Mouse (Mus musculus) heart, embryonic 15.5 days (tissue): ENCODE measurements around the gene Trir. TPM values are rescaled to one million over a fixed set of nuclear protein-coding genes. Genes with fewer than 3 reads are reported as not detected.

ENCODE experiments used
- ATAC-seq: fragments of 200-750 bp; cut with Nextera tagmentation; replicated peaks from 2 replicates; pipeline ENCODE4 v1.8.0; 2017; ENCODE audit warnings: low read depth, moderate TSS enrichment; ENCODE audit not compliant: insufficient number of reproducible peaks, insufficient read depth, low FRiP score
- H3K27ac ChIP-seq: fragments of 300-500 bp; sonication (generic); 2 replicates; pipeline ENCODE4 v1.5.1; 2015; ENCODE audit warnings: mild to moderate bottlenecking, inconsistent platforms
- H3K27me3 ChIP-seq: fragments of 300-500 bp; sonication (generic); 2 replicates; pipeline ENCODE4 v1.6.1; 2015; ENCODE audit warnings: inconsistent platforms
- H3K36me3 ChIP-seq: fragments of 300-500 bp; sonication (generic); 2 replicates; pipeline ENCODE4 v1.6.1; 2015; ENCODE audit warnings: mild to moderate bottlenecking, inconsistent platforms
- H3K4me1 ChIP-seq: fragments of 300-500 bp; sonication (generic); replicated peaks from 2 replicates; pipeline ENCODE4 v1.6.1; 2015; ENCODE audit warnings: inconsistent platforms
- H3K4me2 ChIP-seq: fragments of 300-500 bp; sonication (generic); 2 replicates; pipeline ENCODE4 v1.6.1; 2015; ENCODE audit warnings: inconsistent platforms, mild to moderate bottlenecking, moderate library complexity
- H3K4me3 ChIP-seq: fragments of 300-500 bp; sonication (generic); 2 replicates; pipeline ENCODE4 v1.5.1; 2015; ENCODE audit warnings: mild to moderate bottlenecking, inconsistent platforms
- H3K9ac ChIP-seq: fragments of 300-500 bp; sonication (generic); 2 replicates; pipeline ENCODE4 v1.6.1; 2015; ENCODE audit warnings: mild to moderate bottlenecking, inconsistent platforms
- H3K9me3 ChIP-seq: fragments of 300-500 bp; sonication (generic); replicated peaks from 2 replicates; pipeline ENCODE4 v1.6.1; 2016; ENCODE audit warnings: inconsistent platforms
- WGBS: fragments of 180-500 bp; shearing (Covaris S2); methylation state at CpG from one replicate; pipeline ENCODE4 v1.1.7; 2015; ENCODE audit warnings: mixed read lengths; 5-methylcytosine and 5-hydroxymethylcytosine counted together
- polyA plus RNA-seq: library from polyadenylated mRNA; unstranded; fragments of >200 nt; fragmentation: Nextera tagmentation; extraction: Ambion mirVana; gene quantifications from 2 replicates; pipeline ENCODE4 v1.2.1, GENCODE M21; 2015

The Trir gene
- polyA plus RNA-seq, 1 experiment from 2014 or later: 68.4 TPM

DNA sequence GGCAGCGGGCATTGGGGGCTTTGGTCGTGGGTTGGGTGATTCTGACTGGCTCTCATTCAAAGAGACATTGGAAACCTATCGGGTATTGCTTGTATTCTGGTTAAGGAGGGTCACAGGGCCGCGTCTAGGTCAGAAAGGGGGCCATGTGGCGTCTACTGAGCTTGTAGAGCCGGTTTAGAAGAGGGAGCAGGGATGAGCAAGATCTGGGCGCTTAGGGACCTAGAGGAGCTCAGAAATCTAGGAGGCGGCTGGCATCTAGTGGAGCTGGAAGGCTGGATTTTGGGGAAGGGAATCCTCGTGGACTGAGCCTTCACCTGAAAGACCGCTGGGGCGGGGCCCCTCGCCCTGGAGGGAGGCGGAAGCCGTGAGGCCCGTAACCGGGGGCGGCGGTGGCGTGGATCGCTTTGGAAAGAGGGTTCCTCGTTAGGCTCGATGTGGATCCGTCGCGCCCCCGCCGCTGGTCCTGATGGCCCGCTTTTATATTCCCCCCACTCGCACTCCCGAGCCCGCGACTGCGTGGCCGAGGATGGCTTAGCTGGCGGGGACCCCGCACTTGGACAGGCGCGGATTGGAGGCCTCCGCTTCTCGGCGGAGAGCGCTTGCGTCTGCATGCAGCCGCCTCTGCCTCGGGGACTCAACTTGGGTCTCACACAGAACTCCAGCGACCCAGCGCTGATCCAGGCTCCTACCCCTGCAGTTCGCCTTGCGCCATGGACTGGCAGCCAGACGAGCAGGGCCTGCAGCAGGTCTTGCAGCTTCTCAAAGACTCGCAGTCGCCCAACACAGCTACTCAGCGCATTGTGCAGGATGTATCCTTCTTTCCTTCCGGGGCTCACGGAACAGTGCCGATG lies 11.3 kb downstream of the Trir start:
- no peaks in the 10 kb centered on the region for H3K9me3 ChIP-seq
- peak overlapping the region; percentile 95 for H3K9ac ChIP-seq
- 0 out of 2 replicates have a peak, but pooled peaks have one; percentile 2 for ATAC-seq
- peaks cover 31% of the 10 kb centered on the region for H3K4me1 ChIP-seq
- peaks cover 22% of the 10 kb centered on the region for H3K36me3 ChIP-seq
- H3K4me2 ChIP-seq: peak overlapping the region; percentile 84
- peak overlapping the region; percentile 91 for H3K4me3 ChIP-seq
- H3K27me3 ChIP-seq: no peaks in the 10 kb centered on the region
- under 1% methylated on average over 57 of the region's 57 CpGs for WGBS
- H3K27ac ChIP-seq: peak overlapping the region; percentile 100

DNA sequence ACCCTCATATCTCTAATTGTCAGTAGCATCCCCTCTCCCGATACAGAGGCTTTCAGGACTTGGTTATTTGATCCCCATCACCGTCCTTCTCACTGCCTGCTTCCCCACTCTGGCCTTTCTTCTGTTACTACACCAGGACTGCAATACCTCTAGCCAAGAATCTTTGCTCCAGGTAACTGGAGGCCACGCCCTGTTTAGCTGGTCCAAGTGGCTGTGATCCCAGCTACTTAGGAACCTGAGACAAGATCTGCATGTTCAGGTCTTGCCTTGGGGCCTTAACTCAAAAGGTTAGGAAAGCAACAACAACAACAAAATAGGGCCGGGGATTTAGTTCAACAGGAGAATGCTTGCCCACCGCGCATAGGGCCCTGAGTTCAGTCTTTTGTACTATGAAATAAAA lies 17.0 kb downstream of the Trir start:
- Histone ChIP-seq H3K9ac (no peak overlapping the region), H3K4me2 (no peak overlapping the region), H3K4me3 (no peak overlapping the region), H3K36me3 (peaks cover 73% of the 10 kb centered on the region), H3K27me3 (no peaks in the 10 kb centered on the region), H3K9me3 (no peaks in the 10 kb centered on the region), H3K4me1 (peaks cover 10% of the 10 kb centered on the region), H3K27ac (no peak overlapping the region)
- WGBS: 90% methylated on average over 6 of the region's 6 CpGs
- no peak for ATAC-seq

DNA sequence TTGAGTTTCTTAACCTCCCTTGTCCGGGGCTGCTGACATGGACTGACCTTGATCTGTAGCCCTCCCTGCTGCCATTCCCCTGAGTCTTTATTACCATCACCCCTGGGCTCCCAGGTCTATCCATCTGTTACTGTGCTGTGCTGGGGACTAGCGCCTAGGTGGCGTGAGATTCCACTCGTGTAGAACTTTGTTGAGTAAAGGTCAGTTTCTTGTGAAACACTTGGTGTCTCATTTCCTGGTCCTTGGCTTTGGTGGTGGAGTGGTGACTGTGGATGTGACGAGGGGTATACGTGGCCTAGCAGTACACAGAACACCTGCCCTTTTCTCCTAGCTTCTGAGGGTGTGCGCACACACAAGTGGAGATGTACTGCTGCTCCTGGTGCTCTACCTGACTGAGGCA lies 30.7 kb downstream of the Trir start:
- Histone ChIP-seq H3K9me3 (no peaks in the 10 kb centered on the region), H3K27ac (no peak overlapping the region), H3K9ac (no peak overlapping the region), H3K4me3 (no peak overlapping the region), H3K27me3 (no peaks in the 10 kb centered on the region), H3K36me3 (peaks cover 42% of the 10 kb centered on the region), H3K4me1 (peaks cover 19% of the 10 kb centered on the region), H3K4me2 (no peak overlapping the region)
- 74% methylated on average over 7 of the region's 7 CpGs for WGBS
- ATAC-seq: no peak

DNA sequence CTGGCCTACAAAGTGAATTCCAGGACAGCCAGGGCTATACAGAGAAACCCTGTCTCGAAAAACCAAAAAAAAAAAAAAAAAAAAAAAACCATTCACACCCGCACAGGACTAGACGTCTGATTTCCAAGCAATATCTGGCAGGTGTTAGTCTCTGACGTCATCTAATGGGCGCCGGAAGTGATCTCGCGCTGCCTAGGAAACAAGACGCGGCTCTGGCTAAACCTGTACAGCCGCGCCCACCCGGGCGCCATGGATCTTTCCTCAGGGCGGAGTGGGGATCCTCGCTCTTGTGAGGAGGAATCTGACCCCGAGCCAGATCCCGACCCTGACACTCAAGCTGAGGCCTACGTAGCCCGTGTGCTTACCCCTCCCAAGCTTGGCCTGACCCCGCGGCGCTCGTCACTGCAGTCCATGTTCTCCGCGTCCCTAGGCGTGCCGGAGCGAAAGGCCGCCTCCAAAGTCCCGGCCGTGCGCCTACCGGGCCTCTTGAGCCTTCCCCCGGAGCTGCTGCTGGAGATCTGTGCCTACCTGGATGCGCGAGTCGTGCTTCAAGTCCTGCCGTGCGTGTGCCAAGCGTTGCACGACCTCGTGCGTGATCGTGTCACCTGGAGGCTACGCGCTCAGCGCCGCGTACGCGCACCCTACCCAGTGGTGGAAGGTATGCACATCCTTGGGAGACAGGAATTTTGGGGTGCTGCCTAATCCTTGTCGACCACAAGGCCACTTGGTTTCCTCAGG lies 33.4 kb downstream of the Trir start, which contains the start of gene Fbxw9:
Gene Fbxw9, plus strand, starts transcription at position 177 of the 738 bp plus-strand sequence.
- Histone ChIP-seq H3K4me1 (peaks cover 19% of the 10 kb centered on the region), H3K9me3 (no peaks in the 10 kb centered on the region), H3K36me3 (peaks cover 15% of the 10 kb centered on the region), H3K4me3 (peak within 1 kb of the TSS; percentile 83), H3K27ac (no peak within 1 kb of the TSS), H3K4me2 (peak within 1 kb of the TSS; percentile 96), H3K27me3 (no peaks in the 10 kb centered on the region), H3K9ac (peak within 1 kb of the TSS; percentile 73)
- under 1% methylated on average over 53 of the region's 53 CpGs for WGBS
- ATAC-seq: peak; percentile 86

DNA sequence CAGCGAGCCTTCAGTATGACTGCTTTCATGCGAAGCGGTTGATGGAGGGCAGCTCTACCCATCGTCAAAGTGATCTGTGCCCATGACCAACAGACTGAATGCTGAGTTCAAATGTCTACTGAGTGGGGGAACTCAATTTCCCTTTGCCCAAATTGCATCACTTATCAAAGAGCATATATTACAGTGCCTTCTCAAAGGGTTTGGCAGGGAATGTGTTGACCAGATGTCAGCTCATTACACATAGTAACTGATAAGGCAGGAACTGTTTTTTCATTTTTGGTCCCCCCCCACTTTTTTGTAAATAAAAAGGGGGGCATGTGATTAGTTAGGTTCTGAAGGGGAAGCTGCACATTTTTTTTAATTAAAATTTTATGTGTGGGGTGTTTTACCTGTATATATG lies 36.0 kb downstream of the Trir start:
- no peak overlapping the region for H3K9ac ChIP-seq
- ATAC-seq: no peak
- H3K4me2 ChIP-seq: no peak overlapping the region
- no peak overlapping the region for H3K4me3 ChIP-seq
- H3K9me3 ChIP-seq: no peaks in the 10 kb centered on the region
- H3K27me3 ChIP-seq: no peaks in the 10 kb centered on the region
- WGBS: 87% methylated on average over 4 of the region's 4 CpGs
- H3K27ac ChIP-seq: no peak overlapping the region
- peaks cover 19% of the 10 kb centered on the region for H3K4me1 ChIP-seq
- peaks cover 8% of the 10 kb centered on the region; the same call in 1 of the 2 replicates for H3K36me3 ChIP-seq

DNA sequence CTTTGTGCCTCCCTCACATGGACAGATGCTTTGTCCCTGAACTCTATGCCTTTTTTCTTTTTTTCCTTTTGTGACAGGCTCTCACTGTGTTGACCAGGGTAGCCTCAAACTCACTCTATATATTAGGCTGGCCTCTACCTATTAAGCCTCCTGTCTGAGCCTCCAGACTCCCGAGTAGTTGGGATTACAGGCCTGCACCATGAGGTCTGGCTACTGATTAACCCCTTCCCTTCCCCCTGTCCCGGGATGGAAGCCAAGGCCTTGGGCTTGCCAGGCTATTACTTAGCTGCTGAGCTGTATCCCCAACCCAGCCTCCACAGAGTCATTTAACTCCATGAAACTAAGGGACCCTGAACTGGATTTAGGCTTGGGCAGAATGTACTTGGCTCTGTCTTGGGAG lies 38.6 kb downstream of the Trir start:
- H3K9me3 ChIP-seq: no peaks in the 10 kb centered on the region
- WGBS: 56% methylated on average over 2 of the region's 2 CpGs
- H3K27ac ChIP-seq: no peak overlapping the region
- no peak overlapping the region for H3K4me2 ChIP-seq
- no peak for ATAC-seq
- H3K9ac ChIP-seq: no peak overlapping the region
- H3K4me1 ChIP-seq: peaks cover 18% of the 10 kb centered on the region
- H3K4me3 ChIP-seq: no peak overlapping the region
- no peaks in the 10 kb centered on the region for H3K27me3 ChIP-seq
- H3K36me3 ChIP-seq: peaks cover 8% of the 10 kb centered on the region; the same call in 1 of the 2 replicates

DNA sequence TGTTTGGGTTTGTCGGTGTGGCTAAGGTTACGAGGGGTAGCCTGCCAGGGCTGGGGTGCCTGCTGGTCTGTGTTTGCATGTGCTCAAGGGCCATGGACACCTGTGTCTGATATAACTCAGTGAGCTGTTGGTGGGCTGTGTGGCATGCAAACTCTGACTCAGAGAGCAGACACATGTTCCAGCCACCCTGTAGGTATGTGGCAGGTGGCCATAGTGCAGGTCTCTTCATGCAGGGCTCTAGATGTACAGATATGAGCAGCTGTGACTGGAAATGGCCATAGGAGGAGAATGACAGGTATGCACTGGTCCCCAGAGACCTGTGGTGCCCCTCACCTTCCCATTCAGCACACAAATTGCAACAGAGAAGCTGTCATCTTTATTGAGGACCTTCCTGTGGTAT lies 40.5 kb downstream of the Trir start:
- Histone ChIP-seq H3K27me3 (no peaks in the 10 kb centered on the region), H3K4me1 (peaks cover 4% of the 10 kb centered on the region), H3K4me2 (no peak overlapping the region), H3K9ac (no peak overlapping the region), H3K9me3 (no peaks in the 10 kb centered on the region), H3K27ac (no peak overlapping the region), H3K36me3 (peaks cover 8% of the 10 kb centered on the region; the same call in 1 of the 2 replicates), H3K4me3 (no peak overlapping the region)
- ATAC-seq: no peak
- 93% methylated on average over 2 of the region's 2 CpGs for whole genome bisulfite sequencing

DNA sequence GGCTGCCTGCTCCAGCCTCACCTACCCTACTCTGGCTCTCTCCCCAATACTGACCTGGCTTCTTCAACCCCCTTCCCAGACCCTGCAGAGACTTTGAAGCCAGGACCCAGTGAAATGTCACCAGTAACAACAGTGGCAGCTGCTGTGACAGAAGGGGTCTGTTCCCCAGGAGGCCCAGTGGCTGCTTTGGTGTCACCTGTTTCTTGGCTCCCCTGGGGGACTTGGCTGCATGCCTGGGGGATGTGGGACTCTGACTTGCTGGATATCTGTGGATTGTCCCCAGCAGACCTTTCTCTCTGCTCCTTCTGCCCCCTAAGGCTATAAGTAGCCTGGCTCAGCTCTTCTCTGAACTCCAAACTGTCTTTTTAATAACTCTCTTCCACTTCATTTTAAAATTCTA lies 41.4 kb downstream of the Trir start, which contains the start of gene Gm5741:
Gene Gm5741, minus strand, starts transcription at position 1 of the 400 bp plus-strand sequence.
- no peak within 1 kb of the TSS for H3K9ac ChIP-seq
- H3K4me1 ChIP-seq: peaks cover 13% of the 10 kb centered on the region
- no peak for ATAC-seq
- no peaks in the 10 kb centered on the region for H3K27me3 ChIP-seq
- no peak within 1 kb of the TSS for H3K4me3 ChIP-seq
- peaks cover 8% of the 10 kb centered on the region; the same call in 1 of the 2 replicates for H3K36me3 ChIP-seq
- no peak within 1 kb of the TSS for H3K27ac ChIP-seq
- no peak within 1 kb of the TSS for H3K4me2 ChIP-seq
- no peaks in the 10 kb centered on the region for H3K9me3 ChIP-seq

DNA sequence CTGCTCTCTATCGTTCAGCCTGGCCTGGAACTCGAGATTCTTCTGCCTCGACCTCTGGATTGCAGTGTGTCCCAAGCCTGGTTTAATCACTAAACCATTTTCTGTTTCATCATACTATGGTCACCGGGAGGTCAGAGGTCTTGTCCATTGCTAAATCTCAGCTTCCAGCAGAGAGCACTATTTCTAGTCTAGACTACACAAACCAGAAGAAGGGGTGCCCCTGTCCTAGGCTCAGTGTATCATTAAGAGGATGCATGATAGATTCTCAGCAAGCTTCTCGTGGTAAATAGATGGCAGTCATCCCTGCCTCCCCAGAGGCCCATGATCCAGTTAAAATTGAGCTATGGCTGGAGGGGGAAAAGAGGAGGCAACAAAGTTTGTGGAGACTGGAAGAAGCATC lies 44.4 kb downstream of the Trir start:
- peaks cover 29% of the 10 kb centered on the region for H3K36me3 ChIP-seq
- H3K4me3 ChIP-seq: peak overlapping the region; percentile 83
- H3K9ac ChIP-seq: no peak overlapping the region
- WGBS: 86% methylated on average over 5 of the region's 5 CpGs
- peaks cover 13% of the 10 kb centered on the region for H3K4me1 ChIP-seq
- ATAC-seq: no peak
- peak overlapping the region; percentile 82 for H3K4me2 ChIP-seq
- H3K27ac ChIP-seq: peak overlapping the region; percentile 94
- no peaks in the 10 kb centered on the region for H3K27me3 ChIP-seq
- H3K9me3 ChIP-seq: no peaks in the 10 kb centered on the region

DNA sequence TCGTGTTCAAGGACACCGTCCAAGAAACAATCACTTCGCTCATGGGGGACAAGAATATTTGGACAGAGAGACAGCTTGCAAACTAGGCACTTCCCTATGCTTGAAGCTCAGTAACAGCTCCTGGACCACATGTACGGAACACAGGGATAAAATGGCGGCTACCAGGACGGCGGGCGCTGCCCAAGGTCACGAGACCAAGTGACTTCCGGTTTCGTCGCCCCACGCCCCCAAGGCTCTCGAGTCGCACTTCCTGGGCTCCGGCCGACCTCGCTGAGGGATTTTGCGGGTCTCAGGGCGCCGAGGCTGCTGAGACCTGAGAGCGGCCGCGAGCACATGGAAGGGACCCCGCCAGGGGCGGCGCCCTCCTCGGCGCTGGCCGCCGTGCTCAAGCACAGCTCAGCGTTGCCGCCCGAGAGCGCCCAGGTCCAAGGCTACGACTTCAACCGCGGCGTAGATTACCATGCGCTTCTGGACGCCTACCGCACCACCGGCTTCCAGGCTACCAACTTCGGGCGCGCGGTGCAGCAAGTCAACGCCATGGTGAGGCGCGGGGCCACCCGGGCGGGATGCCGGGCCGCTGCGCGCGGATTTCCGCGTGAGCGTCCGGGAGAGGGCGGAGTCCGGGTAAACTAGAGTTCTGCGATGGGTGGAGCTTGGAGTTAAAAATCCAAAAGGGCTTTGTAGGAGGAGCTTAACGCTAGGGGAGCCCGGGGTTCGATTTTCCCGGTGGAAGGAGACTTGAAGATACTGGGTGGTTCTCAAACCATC lies 45.1 kb downstream of the Trir start, which contains the start of gene Dhps:
Gene Dhps, plus strand, starts transcription at position 244 of the 768 bp plus-strand sequence.
- H3K4me1 ChIP-seq: peaks cover 13% of the 10 kb centered on the region
- peak within 1 kb of the TSS; percentile 81 for H3K9ac ChIP-seq
- peak within 1 kb of the TSS; percentile 94 for H3K27ac ChIP-seq
- peak within 1 kb of the TSS; percentile 82 for H3K4me2 ChIP-seq
- peaks cover 29% of the 10 kb centered on the region for H3K36me3 ChIP-seq
- no peaks in the 10 kb centered on the region for H3K9me3 ChIP-seq
- under 1% methylated on average over 68 of the region's 68 CpGs for WGBS
- H3K27me3 ChIP-seq: no peaks in the 10 kb centered on the region
- ATAC-seq: peak; percentile 84
- peak within 1 kb of the TSS; percentile 83 for H3K4me3 ChIP-seq
